Mouse (Mus musculus) small intestine, adult 2 months (tissue): Measurements from ENCODE around the gene Ngly1.

Experiments
- CTCF ChIP-seq: fragments of 200-500 bp; IDR thresholded peaks from 2 replicates; pipeline ENCODE4 v1.5.1; 2012; ENCODE audit warnings: low read depth, mild to moderate bottlenecking, control low read depth, inconsistent platforms, low read length, moderate library complexity, mixed read lengths; ENCODE audit not compliant: insufficient replicate concordance, insufficient read length; ENCODE audit errors: extremely low read depth
- POLR2A ChIP-seq: fragments of 200-500 bp; IDR thresholded peaks from 2 replicates; pipeline ENCODE4 v1.6.1; 2012; ENCODE audit warnings: low read depth, mild to moderate bottlenecking, control low read depth, inconsistent platforms, low read length, moderate library complexity

GRCm38 (mm10) chr14:16283966-16284365 is 34.9 kb downstream of the Ngly1 start:
- TF ChIP-seq CTCF (no peak), POLR2A (no peak)
